Mouse (Mus musculus) left cerebral cortex, adult 18-20 months (tissue): Measurements from ENCODE around the gene Umodl1. TPM values are rescaled to one million over a fixed set of nuclear protein-coding genes. Genes with fewer than 3 reads are reported as not detected.

Experiments
- DNase-seq, 2 experiments: peaks; one replicate each; pipeline ENCODE4 v3.0.0; 2021 to 2022; ENCODE audit warnings: low spot score in 2 of 2, mixed read lengths in 1 of 2
- total RNA-seq, 2 experiments: library from RNA; stranded (reverse); gene quantifications; 2 replicates each; pipeline ENCODE4 v1.2.3; 2021

Umodl1 gene
- total RNA-seq, 2 experiments from 2014 or later = 0.16 TPM; not detected in 1

DNA sequence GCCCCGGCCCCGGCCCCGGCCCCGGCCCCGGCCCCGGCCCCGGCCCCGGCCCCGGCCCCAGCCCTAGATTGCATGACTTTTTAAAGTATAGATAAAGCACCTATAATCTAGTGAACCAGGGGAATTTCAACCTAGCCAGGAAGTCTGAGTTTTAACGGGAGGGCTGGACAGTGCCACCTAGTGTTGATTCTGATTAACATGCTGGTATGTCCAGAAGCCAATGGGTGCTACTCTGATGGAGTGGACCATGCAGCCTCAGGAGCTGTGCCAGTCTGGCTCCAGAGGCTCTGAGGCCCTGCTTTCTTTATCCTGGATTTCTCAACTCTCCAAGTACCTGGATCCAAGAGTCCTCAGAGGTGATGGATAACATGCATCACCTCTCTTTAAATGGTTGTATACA, 35.8 kb downstream of the Umodl1 start:
- DNase-seq = peak; percentile 15 to 27

DNA sequence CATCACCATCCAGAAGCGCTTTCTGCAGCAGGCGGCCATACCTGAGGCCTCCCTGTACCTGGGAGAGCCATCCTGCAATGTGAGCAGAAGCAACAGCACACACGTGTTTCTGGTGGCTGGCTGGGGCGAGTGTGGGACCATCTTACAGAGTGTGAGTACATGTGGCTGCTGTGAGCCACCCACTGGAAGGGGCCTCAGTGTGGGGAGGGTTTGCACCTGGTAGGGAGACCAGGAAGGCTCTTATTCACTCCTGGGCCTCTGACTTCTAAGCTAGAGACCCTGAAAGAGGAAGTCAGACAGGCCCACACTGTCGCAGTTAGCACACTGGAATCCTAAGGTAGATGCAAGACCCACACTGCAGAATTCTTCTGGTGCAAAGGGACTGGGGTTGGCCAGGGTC, 41.9 kb downstream of the Umodl1 start:
- no peak for DNase-seq

DNA sequence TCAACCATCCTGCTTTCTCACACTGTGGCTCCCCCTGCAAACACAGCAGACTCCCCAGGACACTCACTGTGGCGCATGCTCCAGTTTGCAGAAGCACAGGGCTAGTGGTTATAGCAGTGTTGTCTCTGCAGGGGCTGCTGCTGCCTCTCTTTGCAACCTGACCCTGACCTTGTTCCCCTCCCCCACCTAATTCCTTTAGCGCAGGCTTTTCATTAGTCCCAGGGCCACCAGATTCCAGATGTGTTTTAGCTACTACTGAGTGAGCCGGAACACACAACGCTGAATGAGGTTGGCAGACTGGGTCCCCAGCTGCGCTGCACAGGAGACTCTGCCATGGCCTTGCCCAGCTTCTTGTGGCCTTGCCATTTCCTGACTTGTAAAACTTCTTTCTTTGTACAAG, 46.5 kb downstream of the Umodl1 start:
- DNase-seq = no peak

- no peak for DNase-seq
These were observed 48.2 kb downstream of the Umodl1 start for GRCm38 (mm10) chr17:31002613-31003012.

- no peak for DNase-seq
These were observed 50.8 kb downstream of the Umodl1 start for GRCm38 (mm10) chr17:31005284-31005683.

GRCm38 (mm10) chr17:31007357-31007756, 52.9 kb downstream of the Umodl1 start:
- no peak for DNase-seq

DNA sequence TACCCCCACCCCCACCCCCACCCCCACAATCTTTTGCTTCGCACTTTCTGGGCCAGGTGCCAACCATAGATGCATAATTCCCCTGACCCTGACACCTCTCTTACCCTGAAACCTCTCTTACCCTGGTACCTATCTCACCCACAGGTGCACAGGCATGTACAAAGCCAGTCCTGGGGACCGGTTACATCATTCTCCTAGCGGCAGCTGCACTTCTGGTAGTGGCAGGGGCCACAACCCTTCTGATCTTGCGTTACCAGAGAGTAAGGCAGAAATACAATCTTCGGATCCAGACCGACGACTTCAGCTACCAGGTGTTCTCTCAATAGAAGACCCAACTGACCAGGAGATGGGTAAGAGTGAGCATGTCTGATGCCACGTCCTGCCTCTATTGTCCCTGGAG, 54.0 kb downstream of the Umodl1 start:
- no peak for DNase-seq

DNA sequence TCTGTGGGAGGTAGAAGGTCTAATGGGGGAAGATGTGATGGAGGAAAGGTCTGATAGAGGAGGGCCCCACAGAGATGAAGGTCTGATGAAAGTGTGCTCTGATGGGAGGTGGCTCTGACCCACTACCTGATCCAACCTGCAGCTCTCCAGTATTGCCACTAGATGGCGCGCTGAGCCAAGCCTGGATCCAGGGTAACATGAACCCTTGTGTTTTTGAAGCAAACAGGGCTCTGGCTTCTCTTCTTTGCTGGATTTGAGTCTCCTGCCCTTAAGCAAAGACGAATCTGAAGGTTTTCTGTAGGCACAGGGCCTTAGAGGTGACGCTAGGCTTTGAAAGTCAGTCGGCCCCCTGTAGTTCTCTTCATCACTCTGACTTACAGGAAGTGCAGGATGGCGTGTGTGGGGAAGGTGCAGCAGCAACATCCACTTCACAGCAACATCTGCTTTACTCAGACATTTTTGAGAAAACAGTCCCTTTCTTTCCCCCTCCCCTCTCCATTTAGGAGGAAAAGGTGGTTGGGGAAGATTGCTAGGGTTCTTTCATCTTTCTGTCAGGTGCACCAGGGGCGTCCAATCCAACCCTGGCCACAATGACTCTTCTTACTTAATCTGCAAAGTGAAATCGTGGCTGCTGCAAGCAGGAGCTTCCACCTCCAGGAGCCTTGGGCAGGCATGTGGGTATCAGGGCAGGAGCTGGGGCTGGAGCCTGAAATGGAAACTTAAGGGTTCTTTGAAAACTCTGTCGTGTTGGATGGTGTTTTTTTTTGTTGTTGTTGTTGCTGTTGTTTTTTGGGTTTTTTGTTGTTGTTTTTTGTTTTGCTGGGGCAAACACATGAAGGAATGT, 57.3 kb downstream of the Umodl1 start:
- DNase-seq = peak; percentile 44 to 61

DNA sequence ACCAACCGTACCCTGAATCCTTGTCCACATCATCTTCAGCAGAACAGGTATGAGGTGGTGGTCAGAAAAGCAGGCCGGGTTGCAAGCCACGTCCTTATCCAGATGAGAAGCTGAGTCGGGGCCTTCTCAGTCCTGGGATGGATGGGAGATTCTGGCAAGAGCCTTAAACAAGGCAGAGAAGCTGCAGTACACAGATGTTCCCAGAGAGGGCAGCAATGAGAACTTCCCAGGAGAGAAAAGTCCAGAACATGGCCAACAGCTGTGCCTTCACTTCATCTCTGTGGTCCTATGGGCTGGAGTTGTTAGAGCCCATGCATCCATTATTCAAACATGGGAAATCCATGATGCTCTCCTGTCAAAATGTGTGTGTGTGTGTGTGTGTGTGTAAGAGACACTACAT, 63.8 kb downstream of the Umodl1 start:
- peak; percentile 49 to 71 for DNase-seq

- DNase-seq = peak; percentile 62 to 78
These were observed 65.1 kb downstream of the Umodl1 start for GRCm38 (mm10) chr17:31019505-31019904.

DNA sequence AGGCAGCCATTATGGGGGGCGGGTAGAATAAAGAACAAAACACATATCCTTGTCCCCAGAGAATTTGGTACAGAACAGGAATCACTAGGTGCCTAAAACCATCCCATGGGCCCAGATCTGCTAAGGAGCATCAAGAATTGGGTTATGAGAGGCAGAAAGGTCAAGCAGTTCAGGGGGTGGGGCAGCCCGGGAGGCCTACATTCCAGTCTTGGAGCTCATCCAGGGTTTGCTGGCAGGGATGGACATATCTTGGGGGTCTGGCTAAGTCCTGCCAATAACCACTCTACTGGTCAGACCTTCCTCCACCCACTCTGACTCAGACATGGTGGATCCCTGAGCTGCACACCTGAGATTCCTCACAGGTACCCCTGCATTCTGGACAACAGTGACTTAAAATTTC, 65.6 kb downstream of the Umodl1 start:
- no peak for DNase-seq

GRCm38 (mm10) chr17:31021276-31021675, 66.8 kb downstream of the Umodl1 start:
- DNase-seq = no peak

DNA sequence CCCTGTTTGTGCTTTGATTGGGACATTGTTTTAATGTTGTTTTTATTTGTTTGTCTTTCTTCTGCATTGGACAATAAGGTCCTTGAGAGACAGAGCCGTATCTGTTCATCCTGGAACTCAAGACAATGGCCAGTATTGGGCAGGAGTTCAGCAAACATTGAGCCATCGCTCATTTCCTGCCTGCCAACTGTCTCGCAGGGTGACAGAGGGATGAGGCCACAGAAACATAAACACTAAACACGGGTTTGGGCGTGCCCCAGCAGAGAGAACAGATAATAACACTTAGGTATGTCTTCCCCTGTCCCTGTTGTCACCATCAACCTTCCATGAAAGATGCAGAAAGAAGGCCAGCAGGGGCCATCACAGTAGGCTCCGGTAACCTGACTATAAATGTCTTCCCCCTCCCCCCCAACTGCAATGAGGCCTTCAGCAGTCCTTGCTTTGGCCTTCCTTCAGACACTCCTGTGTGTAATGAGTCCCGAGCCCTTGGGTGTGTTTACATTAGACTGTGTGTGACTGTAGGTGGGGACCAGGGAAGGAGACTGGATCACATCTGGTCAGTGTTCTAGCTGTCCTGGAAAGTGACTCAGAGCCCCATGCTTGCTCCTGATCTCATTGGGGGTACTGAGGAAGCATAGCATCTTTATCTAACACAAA, 69.8 kb downstream of the Umodl1 start:
- no peak for DNase-seq

DNA sequence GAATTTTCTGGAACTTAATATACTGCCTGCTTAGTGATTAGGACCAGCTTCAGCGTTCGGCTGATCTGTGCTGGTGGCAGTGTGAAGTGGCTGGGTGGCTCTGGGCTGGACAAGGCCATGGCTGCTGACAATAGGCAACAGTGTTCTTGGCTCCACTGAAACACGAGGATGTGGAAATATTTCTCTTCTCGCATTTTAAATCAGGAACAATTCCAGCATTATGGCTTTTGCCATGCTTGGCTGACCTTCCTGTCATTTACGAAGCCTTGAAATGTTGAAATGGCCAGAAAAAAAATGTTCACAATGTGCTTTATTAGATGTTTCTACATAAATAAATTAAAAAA, 70.3 kb downstream of the Umodl1 start:
- DNase-seq = no peak

GRCm38 (mm10) chr17:31026986-31027385, 72.5 kb downstream of the Umodl1 start:
- no peak for DNase-seq

DNA sequence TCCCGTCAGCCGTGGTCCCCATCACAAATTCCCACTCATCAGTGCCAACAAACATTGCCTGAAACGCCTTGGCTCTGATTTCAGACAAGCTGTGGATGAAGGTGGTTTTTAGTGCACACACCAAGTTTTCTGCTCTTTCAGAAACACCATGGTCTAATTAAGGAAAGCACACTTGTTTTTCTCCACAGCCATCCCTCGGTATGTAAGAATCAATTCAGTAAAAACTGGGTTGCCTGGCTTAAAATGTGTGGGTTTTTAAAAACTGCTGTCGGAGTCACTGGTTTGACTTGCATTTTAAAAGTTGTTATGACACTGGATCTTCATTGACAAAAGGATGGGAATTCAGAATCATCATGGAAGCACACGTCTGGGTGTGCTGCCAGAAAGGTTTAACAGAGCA, 73.3 kb downstream of the Umodl1 start:
- no peak for DNase-seq

GRCm38 (mm10) chr17:31028821-31029370, 74.5 kb downstream of the Umodl1 start:
- DNase-seq = no peak

DNA sequence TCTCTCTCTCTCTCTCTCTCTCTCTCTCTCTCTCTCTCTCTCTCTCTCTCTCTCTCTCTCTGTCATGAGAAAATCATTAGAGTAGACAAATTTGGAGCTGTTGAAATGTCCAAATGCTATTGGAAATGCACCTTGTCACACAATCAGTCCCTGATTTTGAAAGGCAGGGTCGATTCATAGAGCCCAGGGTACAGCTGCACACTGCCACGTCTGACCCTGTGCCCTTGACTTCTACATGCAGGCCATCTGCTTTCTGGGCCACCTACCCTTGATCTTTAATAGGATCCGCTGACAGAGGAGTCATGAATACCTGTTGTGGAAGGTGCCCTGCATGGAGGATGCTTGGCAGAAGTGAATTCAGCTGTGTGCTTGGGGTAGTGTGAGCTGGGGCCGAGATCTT, 75.0 kb downstream of the Umodl1 start:
- DNase-seq = no peak

DNA sequence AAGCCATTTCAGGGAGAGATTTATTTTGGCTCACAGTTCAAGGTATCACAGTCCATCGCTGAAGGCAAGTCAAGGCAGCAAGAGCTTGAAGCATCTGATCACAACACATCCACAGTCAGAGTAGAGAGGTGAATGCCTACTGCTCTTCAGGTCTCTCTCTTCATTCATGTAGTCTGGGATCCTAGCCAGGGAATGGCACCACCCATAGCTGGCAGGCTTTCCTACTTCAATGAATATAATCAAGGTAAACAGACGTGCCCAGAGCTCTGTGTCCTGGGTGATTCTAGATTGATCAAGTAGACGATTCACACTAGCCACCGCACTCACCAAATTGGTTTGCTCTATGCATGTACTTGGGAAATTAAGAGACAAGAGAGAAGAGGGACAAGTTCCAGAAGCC, 77.9 kb downstream of the Umodl1 start:
- no peak for DNase-seq

- DNase-seq = no peak
These were observed 78.8 kb downstream of the Umodl1 start for GRCm38 (mm10) chr17:31033251-31033650.

DNA sequence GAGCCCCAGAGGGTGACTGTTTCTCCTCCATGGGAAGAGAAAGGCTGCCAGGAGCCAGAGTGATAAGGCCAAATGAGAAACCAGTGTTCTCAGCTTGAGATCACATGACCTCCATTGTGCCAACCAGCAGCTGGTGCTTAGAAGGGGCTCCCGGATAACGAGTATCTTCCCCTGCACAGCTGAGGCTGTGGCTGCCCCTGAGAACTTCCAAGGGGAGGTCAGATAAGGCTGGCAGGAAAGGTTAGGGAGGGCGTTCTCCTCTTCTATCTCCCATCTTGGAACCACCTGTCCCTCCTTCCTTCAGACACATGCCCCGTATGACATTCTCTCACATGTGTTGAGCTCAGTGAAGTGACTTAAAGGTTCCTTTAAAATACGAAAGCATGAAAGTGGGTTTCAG, 79.7 kb downstream of the Umodl1 start:
- no peak for DNase-seq

- DNase-seq = no peak
These were observed 80.4 kb downstream of the Umodl1 start for GRCm38 (mm10) chr17:31034674-31035356.
